Mouse (Mus musculus) C2C12 (cell line): Measurements from ENCODE around the gene Rbms3.

Experiments used
- CEBPB ChIP-seq: IDR thresholded peaks from one replicate; pipeline ENCODE4 v1.6.1; 2011; ENCODE audit warnings: low read depth, mild to moderate bottlenecking, control low read depth, moderate library complexity
- CTCF ChIP-seq: IDR thresholded peaks from one replicate; pipeline ENCODE4 v1.5.1; 2011; ENCODE audit not compliant: control insufficient read depth, insufficient read depth, insufficient read length
- MYOD1 ChIP-seq: IDR thresholded peaks from one replicate; pipeline ENCODE4 v1.6.1; 2011; ENCODE audit warnings: low read depth; ENCODE audit not compliant: control insufficient read depth, insufficient read length
- MYOG ChIP-seq: IDR thresholded peaks from one replicate; pipeline ENCODE4 v1.6.1; 2011; ENCODE audit not compliant: control insufficient read depth, insufficient read length; ENCODE audit errors: extremely low read depth

- TF ChIP-seq CTCF (no peak), MYOG (no peak), CEBPB (no peak), MYOD1 (no peak)
Measured at GRCm38 (mm10) chr9:117585345-117585744, 44.4 kb downstream of the Rbms3 start.
